In the genomic region with DNA sequence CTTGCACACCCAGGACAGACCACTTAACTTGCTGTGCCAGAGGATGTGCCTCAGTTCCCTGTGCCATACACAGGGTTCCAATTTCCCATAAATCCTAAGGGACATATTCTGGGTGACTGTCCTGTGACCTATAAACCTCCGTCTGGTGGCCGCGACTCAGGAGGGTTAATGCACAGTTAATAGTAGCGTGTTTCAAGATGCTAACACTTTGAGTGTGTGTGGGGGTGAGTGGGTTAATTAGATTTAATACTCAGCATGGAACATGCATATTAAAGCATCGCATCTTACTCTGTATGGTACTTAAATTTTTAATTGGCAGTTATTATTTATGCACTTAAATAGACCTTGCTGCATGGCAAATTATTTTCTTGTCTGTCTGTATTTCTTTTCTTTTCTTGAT, we compare ENCODE assay signal across 16 mouse cellular contexts.
A peak's percentile ranks its signal among the peaks of the same experiment; 100 is the strongest.
DNase-seq lines count a peak whose midpoint lies in the region; ATAC-seq and TF ChIP-seq lines count a peak whose summit lies in the region.
"Had no signal": no experiment of that assay in that cellular context is flagged by ENCODE, and none has a peak within 500 bp of the region (broad histone marks: within the 10 kb centered on the region; RNA-seq: fewer than 3 reads in every experiment).

No protein-coding gene starts in this region.

- 0 out of 2 replicates have a peak overlapping the region, but pooled peaks have one; percentile 14 for H3K4me2 ChIP-seq in kidney, embryonic 16.5 days (replicated peaks; ENCODE audit: low read depth, low read length)
- peak overlapping the region; percentile 10 for H3K4me2 ChIP-seq in neural tube, embryonic 11.5 days (ENCODE audit: low read depth)
- H3K4me2 ChIP-seq in intestine, embryonic 15.5 days (replicated peaks): peak overlapping the region; percentile 12; the same call in 1 of the 2 replicates
- no peak overlapping the region for H3K4me2 ChIP-seq in stomach, postnatal 0 days (replicated peaks; ENCODE audit: low read depth)
- H3K4me2 ChIP-seq: limb, embryonic 12.5 days; liver, embryonic 15.5 days had no signal

- H3K9ac ChIP-seq in kidney, embryonic 16.5 days (replicated peaks; ENCODE audit: low read length): peak overlapping the region; percentile 33; the same call in 1 of the 2 replicates
- 0 out of 2 replicates have a peak overlapping the region, but pooled peaks have one; percentile 28 for H3K9ac ChIP-seq in neural tube, embryonic 11.5 days (ENCODE audit: low read length)
- H3K9ac ChIP-seq in intestine, embryonic 15.5 days: no peak overlapping the region
- no peak overlapping the region for H3K9ac ChIP-seq in stomach, postnatal 0 days (ENCODE audit: low read length)
- H3K9ac ChIP-seq: limb, embryonic 12.5 days; liver, embryonic 15.5 days had no signal

- DNase-seq in kidney, postnatal 14 days: no peak
- no peak for DNase-seq in neural tube, embryonic 11.5 days (ENCODE audit: low spot score)
- no peak for DNase-seq in neural tube, embryonic 10.5 days (ENCODE audit: extremely low spot score, low spot score)
- DNase-seq in stomach, postnatal 0 days (ENCODE audit: low spot score): no peak
- no peak for DNase-seq in spleen, adult 12 weeks (ENCODE audit: low spot score)
- DNase-seq in ovary, adult 18-20 months (ENCODE audit: low spot score): no peak
- DNase-seq: adrenal gland, adult 8-10 months; cerebellum, adult 8-10 months; heart, adult 18-20 months; right cerebral cortex, postnatal 25 days; thymus, postnatal 14 days had no signal

- no peaks in the 10 kb centered on the region for H3K36me3 ChIP-seq in kidney, embryonic 16.5 days (ENCODE audit: insufficient read depth, low read length)
- no peaks in the 10 kb centered on the region; the same call in 1 of the 2 replicates for H3K36me3 ChIP-seq in neural tube, embryonic 11.5 days (ENCODE audit: control insufficient read depth, insufficient read depth, low read length)
- no peaks in the 10 kb centered on the region for H3K36me3 ChIP-seq in intestine, embryonic 15.5 days
- H3K36me3 ChIP-seq in stomach, postnatal 0 days (ENCODE audit: control insufficient read depth, insufficient read depth, low read length): no peaks in the 10 kb centered on the region
- H3K36me3 ChIP-seq: limb, embryonic 12.5 days; liver, embryonic 15.5 days had no signal

- H3K4me1 ChIP-seq in kidney, embryonic 16.5 days (ENCODE audit: insufficient read depth, low read length): peaks cover 28% of the 10 kb centered on the region; the same call in 1 of the 2 replicates
- peaks cover 19% of the 10 kb centered on the region for H3K4me1 ChIP-seq in neural tube, embryonic 11.5 days (ENCODE audit: control insufficient read depth, insufficient read depth, low read length)
- peaks cover 19% of the 10 kb centered on the region for H3K4me1 ChIP-seq in intestine, embryonic 15.5 days (replicated peaks)
- H3K4me1 ChIP-seq in stomach, postnatal 0 days (replicated peaks; ENCODE audit: control insufficient read depth, insufficient read depth): peaks cover 12% of the 10 kb centered on the region; the same call in 1 of the 2 replicates
- H3K4me1 ChIP-seq: liver, embryonic 15.5 days had no signal

- no peak overlapping the region for H3K4me3 ChIP-seq in kidney, embryonic 16.5 days (ENCODE audit: low read length)
- H3K4me3 ChIP-seq in neural tube, embryonic 11.5 days (ENCODE audit: low read depth, low read length): no peak overlapping the region
- H3K4me3 ChIP-seq in intestine, embryonic 15.5 days (replicated peaks): no peak overlapping the region
- no peak overlapping the region for H3K4me3 ChIP-seq in stomach, postnatal 0 days (ENCODE audit: low read depth, low read length)
- H3K4me3 ChIP-seq: erythroblast, embryonic 14.5 days; limb, embryonic 12.5 days; liver, embryonic 15.5 days had no signal

- WGBS in kidney, embryonic 16.5 days: 39% methylated on average over 5 of the region's 5 CpGs
- 39% methylated on average over 5 of the region's 5 CpGs for WGBS in neural tube, embryonic 11.5 days
- WGBS in intestine, embryonic 15.5 days: 65% methylated on average over 5 of the region's 5 CpGs
- WGBS in stomach, postnatal 0 days: 64% methylated on average over 5 of the region's 5 CpGs

- no peak for TF ChIP-seq CTCF in stomach, postnatal 0 days (IDR thresholded peaks at IDR 0.05; ENCODE audit: low read depth)

- H3K27ac ChIP-seq in kidney, embryonic 16.5 days (ENCODE audit: low read length): peak overlapping the region; percentile 81
- H3K27ac ChIP-seq in neural tube, embryonic 11.5 days (ENCODE audit: low read depth, low read length): peak overlapping the region; percentile 78
- peak overlapping the region; percentile 71 for H3K27ac ChIP-seq in intestine, embryonic 15.5 days
- H3K27ac ChIP-seq in stomach, postnatal 0 days (replicated peaks): peak overlapping the region; percentile 35; the same call in 1 of the 2 replicates
- H3K27ac ChIP-seq: limb, embryonic 12.5 days; liver, embryonic 15.5 days had no signal

- ATAC-seq in kidney, embryonic 16.5 days (ENCODE audit: low FRiP score, low TSS enrichment): 0 out of 2 replicates have a peak, but pooled peaks have one; percentile 3
- ATAC-seq in neural tube, embryonic 11.5 days (ENCODE audit: insufficient read depth, low FRiP score, low TSS enrichment): no peak
- no peak for ATAC-seq in intestine, embryonic 15.5 days
- ATAC-seq in stomach, postnatal 0 days (ENCODE audit: low FRiP score, low TSS enrichment): no peak

- no peaks in the 10 kb centered on the region for H3K9me3 ChIP-seq in kidney, embryonic 16.5 days (ENCODE audit: low read length)
- H3K9me3 ChIP-seq in neural tube, embryonic 11.5 days (ENCODE audit: control insufficient read depth, low read length): no peaks in the 10 kb centered on the region
- no peaks in the 10 kb centered on the region for H3K9me3 ChIP-seq in intestine, embryonic 15.5 days
- no peaks in the 10 kb centered on the region for H3K9me3 ChIP-seq in stomach, postnatal 0 days (ENCODE audit: control insufficient read depth, low read length)
- H3K9me3 ChIP-seq: limb, embryonic 12.5 days; liver, embryonic 15.5 days had no signal

- no peaks in the 10 kb centered on the region for H3K27me3 ChIP-seq in kidney, embryonic 16.5 days (ENCODE audit: insufficient read depth, low read length)
- H3K27me3 ChIP-seq in neural tube, embryonic 11.5 days (ENCODE audit: control insufficient read depth, insufficient read depth, low read length): no peaks in the 10 kb centered on the region
- no peaks in the 10 kb centered on the region for H3K27me3 ChIP-seq in intestine, embryonic 15.5 days (replicated peaks)
- no peaks in the 10 kb centered on the region for H3K27me3 ChIP-seq in stomach, postnatal 0 days (ENCODE audit: control insufficient read depth, insufficient read depth, low read length)
- H3K27me3 ChIP-seq: limb, embryonic 12.5 days had no signal

- TF ChIP-seq EP300 in stomach, postnatal 0 days (optimal IDR thresholded peaks at IDR 0.05): no peak

Comparison
In these comparisons a context has a peak if more than half of its experiments do, and no peak if none do; other contexts are left out.
1. H3K9ac ChIP-seq: peak in kidney, embryonic 16.5 days (single experiment) and neural tube, embryonic 11.5 days (single experiment); none in intestine, embryonic 15.5 days (single experiment) and stomach, postnatal 0 days (single experiment).
2. Peak in every context shown above with its lines, with median percentiles within 50 percentile points of each other: H3K27ac ChIP-seq.